Mouse (Mus musculus): ENCODE data around the gene Rbp7.

DNA sequence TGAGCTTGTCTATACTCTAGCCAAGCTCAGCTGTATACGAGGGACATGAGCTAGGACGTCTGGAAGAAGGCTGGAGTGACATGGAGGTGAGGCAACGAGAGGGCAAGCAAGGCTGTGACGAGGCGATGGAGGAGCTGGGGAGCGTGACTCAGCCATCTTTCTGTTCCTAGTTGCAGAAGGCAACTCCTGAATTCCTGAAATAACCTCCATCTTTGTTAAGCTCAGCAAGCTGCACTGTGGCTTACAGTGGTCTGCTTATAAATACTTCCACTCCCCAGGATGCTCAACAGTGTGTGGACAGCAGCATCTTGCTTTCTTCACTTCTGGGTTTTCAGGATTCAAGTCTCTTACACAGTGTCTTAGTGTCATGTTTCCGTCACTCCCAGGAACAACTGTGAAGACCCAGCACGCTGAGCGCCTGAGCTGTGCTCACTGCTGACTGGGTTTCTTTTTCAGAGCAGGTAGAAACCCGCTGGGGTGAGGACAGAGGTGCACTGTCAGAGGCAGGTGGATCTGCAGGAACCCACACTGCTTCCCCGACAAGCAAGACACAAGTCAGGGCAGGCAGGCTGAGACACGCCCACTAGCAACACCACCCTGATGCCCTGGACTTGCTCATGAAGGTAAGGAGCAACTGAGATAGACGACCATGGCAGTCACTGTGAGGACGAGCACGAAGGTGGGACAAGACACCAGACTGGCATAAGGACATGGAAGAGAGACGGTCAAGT, 48.9 kb downstream of the Rbp7 start:
- no peak for TF ChIP-seq CTCF (IDR thresholded peaks at IDR 0.05; ENCODE audit: low read depth)
- TF ChIP-seq EP300 (IDR thresholded peaks at IDR 0.05; ENCODE audit: low read depth), result no peak
